Mouse (Mus musculus) hindbrain, embryonic 15.5 days (tissue): ENCODE results near the gene Ankar. TPM values are rescaled to one million over a fixed set of nuclear protein-coding genes. Genes with fewer than 3 reads are reported as not detected.

Experiments
- ATAC-seq: fragments of 200-750 bp; cut with Nextera tagmentation; 2 replicates; pipeline ENCODE4 v1.8.0; 2017; ENCODE audit warnings: low read depth, moderate number of reproducible peaks, moderate TSS enrichment; ENCODE audit not compliant: low FRiP score
- H3K27ac ChIP-seq: fragments of 300-500 bp; sonication (generic); replicated peaks from 2 replicates; pipeline ENCODE4 v1.5.1; 2015; ENCODE audit warnings: mild to moderate bottlenecking, inconsistent platforms
- H3K27me3 ChIP-seq: fragments of 300-500 bp; sonication (generic); 2 replicates; pipeline ENCODE4 v1.6.1; 2015; ENCODE audit warnings: control low read depth, inconsistent platforms
- H3K36me3 ChIP-seq: fragments of 300-500 bp; sonication (generic); 2 replicates; pipeline ENCODE4 v1.6.1; 2015; ENCODE audit warnings: control low read depth, inconsistent platforms
- H3K4me1 ChIP-seq: fragments of 300-500 bp; sonication (generic); replicated peaks from 2 replicates; pipeline ENCODE4 v1.6.1; 2015; ENCODE audit warnings: control low read depth, inconsistent platforms
- H3K4me2 ChIP-seq: fragments of 300-500 bp; sonication (generic); 2 replicates; pipeline ENCODE4 v1.6.1; 2015; ENCODE audit warnings: moderate library complexity, mild to moderate bottlenecking, inconsistent platforms
- H3K4me3 ChIP-seq: fragments of 300-500 bp; sonication (generic); 2 replicates; pipeline ENCODE4 v1.5.1; 2015; ENCODE audit warnings: mild to moderate bottlenecking, inconsistent platforms
- H3K9ac ChIP-seq: fragments of 300-500 bp; sonication (generic); 2 replicates; pipeline ENCODE4 v1.6.1; 2015; ENCODE audit warnings: inconsistent platforms
- H3K9me3 ChIP-seq: fragments of 300-500 bp; sonication (generic); 2 replicates; pipeline ENCODE4 v1.6.1; 2016; ENCODE audit warnings: control low read depth, inconsistent platforms
- WGBS: fragments of 180-500 bp; shearing (Covaris S2); methylation state at CpG from one replicate; pipeline ENCODE4 v1.1.7; 2015; 5-methylcytosine and 5-hydroxymethylcytosine counted together
- polyA plus RNA-seq: library from polyadenylated mRNA; unstranded; fragments of >200 nt; fragmentation: Nextera tagmentation; extraction: Ambion mirVana; gene quantifications from 2 replicates; pipeline ENCODE4 v1.2.1, GENCODE M21; 2015

Ankar gene
- polyA plus RNA-seq, 1 experiment from 2014 or later = not detected

GRCm38 (mm10) chr1:72601233-72601632 lies 99.1 kb downstream of the Ankar start:
- H3K9me3 ChIP-seq = no peaks in the 10 kb centered on the region
- 81% methylated on average over 7 of the region's 7 CpGs for WGBS
- no peak overlapping the region for H3K4me2 ChIP-seq
- H3K4me1 ChIP-seq = peaks cover 6% of the 10 kb centered on the region; the same call in 1 of the 2 replicates
- no peak overlapping the region for H3K4me3 ChIP-seq
- H3K27ac ChIP-seq = no peak overlapping the region
- no peak overlapping the region for H3K9ac ChIP-seq
- ATAC-seq = no peak
- no peaks in the 10 kb centered on the region for H3K27me3 ChIP-seq
- peaks cover 53% of the 10 kb centered on the region for H3K36me3 ChIP-seq

- Histone ChIP-seq H3K27ac (no peak overlapping the region), H3K27me3 (no peaks in the 10 kb centered on the region), H3K9me3 (no peaks in the 10 kb centered on the region), H3K4me2 (no peak overlapping the region), H3K9ac (no peak overlapping the region), H3K4me1 (peaks cover 6% of the 10 kb centered on the region; the same call in 1 of the 2 replicates), H3K36me3 (peaks cover 58% of the 10 kb centered on the region), H3K4me3 (no peak overlapping the region)
- 83% methylated on average over 5 of the region's 5 CpGs for WGBS
- ATAC-seq = no peak
These were observed 99.6 kb downstream of the Ankar start for GRCm38 (mm10) chr1:72600778-72601177.

- peaks cover 6% of the 10 kb centered on the region; the same call in 1 of the 2 replicates for H3K4me1 ChIP-seq
- H3K9ac ChIP-seq = no peak overlapping the region
- peaks cover 60% of the 10 kb centered on the region for H3K36me3 ChIP-seq
- H3K9me3 ChIP-seq = no peaks in the 10 kb centered on the region
- no peak overlapping the region for H3K4me2 ChIP-seq
- WGBS = 69% methylated on average over 21 of the region's 21 CpGs
- H3K4me3 ChIP-seq = no peak overlapping the region
- no peaks in the 10 kb centered on the region for H3K27me3 ChIP-seq
- H3K27ac ChIP-seq = no peak overlapping the region
- no peak for ATAC-seq
These were observed 101.0 kb downstream of the Ankar start for GRCm38 (mm10) chr1:72599146-72600101.

- peaks cover 15% of the 10 kb centered on the region; the same call in 1 of the 2 replicates for H3K4me1 ChIP-seq
- 80% methylated on average over 5 of the region's 5 CpGs for WGBS
- H3K4me3 ChIP-seq = no peak overlapping the region
- no peak for ATAC-seq
- no peaks in the 10 kb centered on the region for H3K27me3 ChIP-seq
- H3K9me3 ChIP-seq = no peaks in the 10 kb centered on the region
- no peak overlapping the region for H3K27ac ChIP-seq
- H3K36me3 ChIP-seq = peaks cover 63% of the 10 kb centered on the region
- no peak overlapping the region for H3K9ac ChIP-seq
- H3K4me2 ChIP-seq = no peak overlapping the region
These were observed 104.1 kb downstream of the Ankar start for GRCm38 (mm10) chr1:72596231-72596630.

- H3K27ac ChIP-seq = no peak overlapping the region
- H3K4me2 ChIP-seq = no peak overlapping the region
- WGBS = 92% methylated on average over 12 of the region's 12 CpGs
- peaks cover 67% of the 10 kb centered on the region for H3K36me3 ChIP-seq
- no peak for ATAC-seq
- no peak overlapping the region for H3K9ac ChIP-seq
- no peak overlapping the region for H3K4me3 ChIP-seq
- no peaks in the 10 kb centered on the region for H3K27me3 ChIP-seq
- no peaks in the 10 kb centered on the region for H3K9me3 ChIP-seq
- peaks cover 15% of the 10 kb centered on the region; the same call in 1 of the 2 replicates for H3K4me1 ChIP-seq
These were observed 104.7 kb downstream of the Ankar start for GRCm38 (mm10) chr1:72595686-72596085.

- WGBS = 60% methylated on average over 20 of the region's 20 CpGs
- Histone ChIP-seq H3K36me3 (peaks cover 59% of the 10 kb centered on the region), H3K4me1 (peaks cover 9% of the 10 kb centered on the region; the same call in 1 of the 2 replicates), H3K27me3 (no peaks in the 10 kb centered on the region), H3K9me3 (no peaks in the 10 kb centered on the region), H3K27ac (peak overlapping the region; percentile 65), H3K4me3 (no peak overlapping the region), H3K4me2 (no peak overlapping the region), H3K9ac (no peak overlapping the region)
- peak; percentile 64; the same call in 1 of the 2 replicates for ATAC-seq
These were observed 106.9 kb downstream of the Ankar start for GRCm38 (mm10) chr1:72593340-72593951.

Other genes with a start within 250 kb of the Ankar start
- 9.3 and 12.2 TPM in 2 replicates for gene March4, start 163.6 kb downstream of the Ankar start, polyA plus RNA-seq
- 27.8 and 29.7 TPM in 2 replicates for gene Smarcal1, start 117.3 kb downstream of the Ankar start, polyA plus RNA-seq
- 919 and 1,034 TPM in 2 replicates for gene Rpl37a, start 10.7 kb upstream of the Ankar start, polyA plus RNA-seq
- gene Igfbp2, start 123.9 kb upstream of the Ankar start, polyA plus RNA-seq = 463 and 473 TPM in 2 replicates
- gene Igfbp5, start 174.3 kb upstream of the Ankar start, polyA plus RNA-seq = 48.5 and 56.5 TPM in 2 replicates